Mouse (Mus musculus) testis, adult 2 months (tissue): Measurements from ENCODE around the gene Nat8f1. TPM values are rescaled to one million over a fixed set of nuclear protein-coding genes. Genes with fewer than 3 reads are reported as not detected.
"Not testable (repeated sequence)": the region's sequence is repeated elsewhere in the genome, so short reads cannot be mapped to it uniquely, and the experiment has no call there.

Source experiments
- H3K27ac ChIP-seq: fragments of 200-500 bp; 2 replicates; pipeline ENCODE4 v1.5.1; 2012; ENCODE audit warnings: low read depth, low read length; ENCODE audit not compliant: control insufficient read depth, insufficient read depth
- H3K27me3 ChIP-seq: fragments of 200-500 bp; 2 replicates; pipeline ENCODE4 v1.6.1; 2012; ENCODE audit warnings: mild to moderate bottlenecking, low read length, moderate library complexity; ENCODE audit not compliant: control insufficient read depth, insufficient read depth
- H3K36me3 ChIP-seq: fragments of 200-500 bp; 2 replicates; pipeline ENCODE4 v1.6.1; 2012; ENCODE audit warnings: mild to moderate bottlenecking, low read length; ENCODE audit not compliant: control insufficient read depth, insufficient read depth
- H3K4me1 ChIP-seq: fragments of 200-500 bp; 2 replicates; pipeline ENCODE4 v1.6.1; 2012; ENCODE audit warnings: low read length; ENCODE audit not compliant: control insufficient read depth, insufficient read depth
- H3K4me3 ChIP-seq: fragments of 200-500 bp; 2 replicates; pipeline ENCODE4 v1.5.1; 2012; ENCODE audit warnings: low read depth, mild to moderate bottlenecking, low read length, moderate library complexity, mixed read lengths; ENCODE audit not compliant: control insufficient read depth
- CTCF ChIP-seq: fragments of 200-500 bp; IDR thresholded peaks from 2 replicates; pipeline ENCODE4 v1.5.1; 2012; ENCODE audit warnings: low read depth, mild to moderate bottlenecking, inconsistent platforms, low read length, moderate library complexity; ENCODE audit not compliant: control insufficient read depth, insufficient read depth, insufficient replicate concordance
- POLR2A ChIP-seq: fragments of 200-500 bp; IDR thresholded peaks from 2 replicates; pipeline ENCODE4 v1.6.1; 2012; ENCODE audit warnings: low read depth, mild to moderate bottlenecking, inconsistent platforms, low read length, moderate library complexity; ENCODE audit not compliant: control insufficient read depth
- polyA plus RNA-seq: library from polyadenylated mRNA; depleted of rRNA; stranded (reverse); fragments of >200 nt; gene quantifications from 2 replicates; pipeline ENCODE4 v1.2.3, GENCODE M21; 2012; rRNA removed

Gene Nat8f1
- polyA plus RNA-seq, 1 experiment = 7.6 TPM

DNA sequence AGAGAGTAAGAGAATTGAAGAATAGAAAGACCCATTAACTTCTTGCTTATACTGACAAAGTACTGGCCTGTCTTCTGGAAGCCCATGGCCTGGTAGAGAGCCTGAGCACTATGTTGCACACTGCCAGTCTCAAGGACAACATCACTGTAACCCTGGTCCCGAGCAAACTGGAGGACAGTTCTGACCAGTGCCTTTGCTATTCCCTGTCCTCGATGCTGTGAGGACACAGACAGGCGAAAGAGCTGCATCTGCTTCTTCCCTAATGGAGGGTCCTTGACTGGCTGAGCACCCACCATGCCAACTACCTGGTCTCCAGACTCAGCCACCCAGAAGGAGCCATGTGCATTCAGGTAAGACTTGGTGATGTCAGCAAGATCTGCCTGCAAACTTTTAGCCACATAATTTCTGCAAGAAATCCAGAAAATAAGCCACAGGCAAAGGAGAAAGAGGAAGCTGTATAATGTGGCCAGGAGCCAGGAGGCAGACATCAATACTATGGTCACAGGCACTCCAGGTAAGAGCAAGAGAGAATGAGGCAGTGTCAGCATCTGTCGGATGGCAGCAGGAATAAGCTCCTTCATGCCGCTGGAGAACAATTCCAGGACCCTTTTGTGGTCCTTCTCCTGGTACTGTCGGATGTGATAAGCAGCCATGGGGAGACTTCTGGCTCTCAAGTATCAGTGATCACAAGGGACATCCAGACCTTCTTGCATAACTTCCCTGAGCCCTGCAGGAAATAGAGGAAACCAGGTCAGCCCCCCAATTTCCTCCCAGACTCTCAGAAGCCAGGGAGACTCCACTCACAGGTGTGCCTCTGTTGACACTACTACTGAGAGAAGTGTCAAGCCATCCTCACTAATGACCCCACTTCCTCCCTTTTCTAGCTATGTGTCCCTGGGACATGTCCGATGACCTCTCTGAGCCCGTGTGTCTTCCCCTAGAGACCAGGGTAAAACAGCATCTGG, 47.5 kb downstream of the Nat8f1 start:
- Histone ChIP-seq H3K27ac (no peak overlapping the region), H3K36me3 (no peaks in the 10 kb centered on the region), H3K4me1 (no peaks in the 10 kb centered on the region), H3K27me3 (no peaks in the 10 kb centered on the region), H3K4me3 (no peak overlapping the region)
- TF ChIP-seq POLR2A = no peak
- no peak for TF ChIP-seq CTCF

DNA sequence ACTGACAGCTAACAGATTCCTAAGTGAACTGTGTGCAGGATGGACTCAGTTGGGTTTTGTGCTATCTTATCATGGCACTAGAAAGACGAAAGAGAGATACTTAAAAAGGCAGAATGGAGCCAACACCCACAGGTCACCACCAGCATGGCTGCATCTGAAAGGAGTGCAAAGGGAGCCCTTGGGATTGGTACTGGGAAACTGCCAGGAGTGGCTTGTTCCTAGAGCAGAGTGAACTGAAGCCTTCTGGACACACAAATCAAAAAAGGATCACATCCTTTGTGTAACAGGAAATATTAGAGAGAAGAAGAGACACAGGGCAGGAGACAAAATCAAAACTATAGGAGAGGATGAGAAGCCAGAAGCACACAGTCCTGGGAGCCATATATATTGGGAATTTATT, 48.5 kb downstream of the Nat8f1 start:
- not testable (repeated sequence) for H3K4me1 ChIP-seq, H3K4me3 ChIP-seq, H3K27me3 ChIP-seq, H3K36me3 ChIP-seq, H3K27ac ChIP-seq

DNA sequence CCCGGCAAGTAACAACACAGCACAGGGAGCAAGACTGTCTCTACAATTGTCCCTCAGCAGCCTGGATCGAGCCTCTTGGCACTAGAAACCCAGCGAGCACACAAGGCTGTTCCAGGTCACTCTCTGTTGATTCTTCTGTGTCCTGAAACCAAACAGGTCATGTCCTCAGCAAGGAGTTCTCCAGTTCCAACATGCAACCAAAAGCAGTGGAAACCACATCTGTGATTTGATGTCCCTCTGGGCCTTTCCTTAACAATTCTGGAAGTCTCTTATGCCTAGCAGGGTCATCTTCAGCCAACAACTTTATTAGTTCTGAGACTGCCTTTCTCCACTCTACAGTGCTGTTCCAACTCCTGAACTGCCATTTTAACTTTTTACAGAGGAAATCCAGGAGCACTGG, 49.3 kb downstream of the Nat8f1 start:
- H3K27ac ChIP-seq, H3K36me3 ChIP-seq, H3K4me1 ChIP-seq, H3K4me3 ChIP-seq, H3K27me3 ChIP-seq: not testable (repeated sequence)

DNA sequence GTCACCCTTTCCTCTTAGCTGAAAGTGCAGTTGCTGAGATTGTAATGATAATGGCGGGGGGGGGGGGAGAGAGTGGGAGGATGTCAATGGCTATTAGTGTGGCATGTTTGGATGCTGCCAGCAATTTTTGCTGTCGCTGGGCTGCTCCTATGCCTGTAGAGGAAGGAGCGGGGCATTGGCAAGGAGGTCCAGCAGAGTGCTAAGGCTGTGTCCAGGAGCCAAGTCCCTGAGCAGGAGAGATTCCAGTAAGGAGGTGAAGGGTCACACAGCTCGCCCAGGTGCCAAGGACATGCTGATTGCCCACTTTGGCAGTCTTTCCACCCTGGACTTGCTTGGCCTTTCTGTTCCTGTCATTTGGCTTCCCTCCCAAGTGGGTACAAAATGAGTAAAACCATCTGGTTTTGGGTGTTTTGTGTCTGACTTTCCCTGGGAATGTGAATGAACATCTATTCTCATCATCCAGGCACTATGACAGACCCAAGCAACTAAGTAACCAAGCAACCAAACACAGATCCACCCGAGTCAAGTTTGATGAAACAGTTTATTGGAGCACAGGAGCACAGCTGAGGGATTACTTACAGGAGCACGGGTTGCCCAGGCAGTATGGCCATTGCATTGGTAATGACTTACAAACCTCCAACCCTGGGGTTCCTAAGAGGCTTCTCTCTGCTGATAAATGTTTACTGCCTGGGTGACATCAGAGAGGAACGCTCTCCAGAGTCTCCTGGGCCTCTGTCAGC, 50.4 kb downstream of the Nat8f1 start:
- H3K4me1 ChIP-seq, H3K27ac ChIP-seq, H3K27me3 ChIP-seq, H3K4me3 ChIP-seq, H3K36me3 ChIP-seq: not testable (repeated sequence)

DNA sequence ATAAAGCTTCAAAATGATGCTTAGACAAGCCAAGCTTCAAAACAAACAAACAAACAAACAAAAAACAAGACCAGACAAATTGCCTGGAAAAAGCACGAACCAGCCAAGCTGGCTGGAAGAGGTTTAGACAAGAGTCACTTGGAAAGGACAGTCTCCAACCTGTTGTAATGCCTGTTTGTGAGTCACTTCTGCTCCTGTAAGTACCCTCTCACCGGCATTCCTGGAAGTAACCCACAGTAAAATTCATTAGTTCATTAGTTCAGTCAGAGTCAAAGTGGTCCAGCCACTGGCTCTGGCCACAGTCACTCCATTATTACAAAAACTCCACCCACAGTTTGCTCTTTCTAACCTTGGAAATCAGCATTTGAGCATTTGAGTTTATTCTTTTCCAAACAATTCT, 51.6 kb downstream of the Nat8f1 start:
- H3K4me1 ChIP-seq = no peaks in the 10 kb centered on the region
- peak overlapping the region; percentile 43 for H3K27ac ChIP-seq
- TF ChIP-seq POLR2A = no peak
- TF ChIP-seq CTCF = no peak
- H3K27me3 ChIP-seq = no peaks in the 10 kb centered on the region
- no peaks in the 10 kb centered on the region for H3K36me3 ChIP-seq
- H3K4me3 ChIP-seq = no peak overlapping the region

DNA sequence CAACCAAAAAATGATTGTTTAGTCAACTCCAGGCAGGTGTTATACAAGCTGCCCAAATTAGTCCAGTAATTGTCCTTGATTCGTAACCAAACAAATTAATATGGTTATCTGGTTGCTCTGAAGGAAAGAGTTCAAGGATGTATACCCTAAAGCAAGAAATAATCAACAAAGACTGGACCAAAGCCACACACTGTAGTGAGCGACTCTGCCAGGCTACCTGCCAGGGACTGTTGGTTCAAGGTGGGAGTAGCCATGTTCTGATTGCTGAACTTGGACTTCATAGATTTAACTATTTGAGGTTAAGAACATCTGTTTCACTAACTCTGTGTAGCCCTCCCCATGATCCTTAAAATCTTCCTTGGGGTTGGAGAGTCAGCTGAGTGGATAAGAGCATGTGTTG, 52.4 kb downstream of the Nat8f1 start:
- H3K4me3 ChIP-seq = no peak overlapping the region
- H3K27ac ChIP-seq = peak overlapping the region; percentile 17; the same call in 1 of the 2 replicates
- H3K4me1 ChIP-seq = no peaks in the 10 kb centered on the region
- no peaks in the 10 kb centered on the region for H3K36me3 ChIP-seq
- TF ChIP-seq CTCF (no peak), POLR2A (no peak)
- H3K27me3 ChIP-seq = no peaks in the 10 kb centered on the region

DNA sequence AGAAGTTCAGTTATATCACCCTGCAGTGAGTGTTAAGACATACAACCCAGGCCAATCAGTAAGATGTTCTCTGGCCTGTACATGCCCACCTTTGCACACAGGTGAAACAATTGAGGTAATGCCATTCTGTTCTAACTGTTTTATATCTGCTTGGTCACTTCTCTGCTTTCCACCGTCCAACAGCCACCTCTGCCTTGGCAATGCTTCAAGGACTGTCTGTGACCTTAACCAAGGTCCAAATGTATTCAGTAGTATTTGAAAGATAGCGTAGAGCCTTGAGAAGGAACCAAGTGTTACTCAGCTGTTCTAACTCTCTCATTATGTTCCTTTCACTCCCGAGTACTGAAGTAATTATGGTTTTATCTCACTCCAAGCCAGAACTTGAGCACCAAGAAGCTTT, 52.9 kb downstream of the Nat8f1 start:
- H3K36me3 ChIP-seq = no peaks in the 10 kb centered on the region
- no peaks in the 10 kb centered on the region for H3K27me3 ChIP-seq
- peak overlapping the region; percentile 62; the same call in 1 of the 2 replicates for H3K27ac ChIP-seq
- H3K4me3 ChIP-seq = no peak overlapping the region
- no peaks in the 10 kb centered on the region for H3K4me1 ChIP-seq
- TF ChIP-seq CTCF (no peak), POLR2A (no peak)

DNA sequence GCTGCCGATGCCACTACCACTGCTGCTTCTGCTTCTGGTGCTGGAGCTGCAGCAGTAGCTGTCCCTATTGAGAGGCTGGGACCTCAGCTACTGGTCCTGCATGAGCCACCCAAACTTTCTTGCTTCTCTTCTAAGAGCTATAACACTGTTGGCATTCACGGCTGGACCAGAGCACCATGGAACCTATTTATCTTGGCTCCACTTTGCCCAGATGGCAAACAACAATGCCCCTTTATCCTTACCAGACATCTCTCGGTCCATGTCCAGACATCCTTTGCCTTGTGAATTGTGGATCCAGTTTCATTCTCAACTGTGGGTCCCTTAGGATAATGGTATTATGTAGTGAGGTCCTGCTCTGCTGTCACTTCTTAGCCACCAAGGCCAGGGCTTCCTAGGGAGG, 54.2 kb downstream of the Nat8f1 start:
- Histone ChIP-seq H3K4me3 (no peak overlapping the region), H3K27me3 (no peaks in the 10 kb centered on the region), H3K4me1 (no peaks in the 10 kb centered on the region), H3K27ac (no peak overlapping the region), H3K36me3 (no peaks in the 10 kb centered on the region)
- TF ChIP-seq POLR2A (no peak), CTCF (no peak)

Other genes starting within 250 kb of the Nat8f1 start
- gene Nat8f7, start 202.5 kb downstream of the Nat8f1 start, polyA plus RNA-seq = 0.09 and 0.37 TPM in 2 replicates
- 0.35 and 0.47 TPM in 2 replicates for gene Nat8f3, start 149.9 kb downstream of the Nat8f1 start, polyA plus RNA-seq
- gene Nat8f6, start 94.7 kb downstream of the Nat8f1 start, polyA plus RNA-seq = 0.23 and 0.41 TPM in 2 replicates
- gene Nat8f5, start 94.7 kb downstream of the Nat8f1 start, polyA plus RNA-seq = 1.3 and 2.9 TPM in 2 replicates
- gene Nat8, start 83.6 kb downstream of the Nat8f1 start, polyA plus RNA-seq = 10.4 and 10.7 TPM in 2 replicates
- gene Nat8f2, start 46.5 kb downstream of the Nat8f1 start, polyA plus RNA-seq = 0.22 and 0.23 TPM in 2 replicates
- gene Nat8f4, start 10.8 kb downstream of the Nat8f1 start, polyA plus RNA-seq = 27.6 and 45.1 TPM in 2 replicates
- 10.8 and 11.1 TPM in 2 replicates for gene Tprkb, start 3.8 kb downstream of the Nat8f1 start, polyA plus RNA-seq
- gene Dusp11, start 46.0 kb upstream of the Nat8f1 start, polyA plus RNA-seq = 12.2 and 15.7 TPM in 2 replicates
- gene Figla, start 100.5 kb upstream of the Nat8f1 start, polyA plus RNA-seq = 0.99 and 1.6 TPM in 2 replicates
- 1.6 and 1.7 TPM in 2 replicates for gene Add2, start 113.0 kb upstream of the Nat8f1 start, polyA plus RNA-seq